In the genomic region with DNA sequence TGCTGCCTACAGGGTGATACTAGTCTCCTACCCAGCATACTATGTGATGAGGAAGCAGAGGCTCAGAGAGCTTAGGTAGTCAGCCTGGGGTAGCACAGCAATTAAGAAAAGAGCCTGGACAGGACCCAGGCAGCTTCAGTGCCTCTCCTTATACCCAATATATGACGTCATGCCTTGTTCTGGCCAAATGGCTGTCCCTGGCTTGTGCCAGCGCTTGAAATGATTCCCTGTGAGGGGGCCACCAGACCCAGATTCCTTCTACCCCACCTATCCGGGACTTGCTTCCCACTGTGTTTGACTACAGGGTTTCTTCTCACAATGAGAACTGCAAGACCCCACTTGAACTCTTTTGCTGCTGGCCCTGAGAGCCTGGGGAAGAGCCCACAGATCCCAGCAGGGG, we compare ENCODE assay signal across 9 mouse cellular contexts. TPM values are rescaled to one million over a fixed set of nuclear protein-coding genes. Genes with fewer than 3 reads are reported as not detected.
DNase-seq lines count a peak whose midpoint lies in the region; ATAC-seq lines count a peak whose summit lies in the region.
"Had no signal": no experiment of that assay in that cellular context is flagged by ENCODE, and none has a peak within 500 bp of the region (broad histone marks: within the 10 kb centered on the region; RNA-seq: fewer than 3 reads in every experiment).

No protein-coding gene starts in this region.

- 23% methylated on average over 3 of the region's 3 CpGs for WGBS in heart, embryonic 12.5 days
- WGBS in forebrain, embryonic 12.5 days: 3% methylated on average over 3 of the region's 3 CpGs
- WGBS in limb, embryonic 15.5 days: 9% methylated on average over 3 of the region's 3 CpGs

- H3K27ac ChIP-seq in heart, embryonic 12.5 days (ENCODE audit: poor library complexity, severe bottlenecking): peak overlapping the region; percentile 74
- peak overlapping the region; percentile 94 for H3K27ac ChIP-seq in forebrain, embryonic 12.5 days
- peak overlapping the region; percentile 91 for H3K27ac ChIP-seq in limb, embryonic 15.5 days
- H3K27ac ChIP-seq: liver, embryonic 14.5 days had no signal

- H3K9me3 ChIP-seq in heart, embryonic 12.5 days (replicated peaks): no peaks in the 10 kb centered on the region
- H3K9me3 ChIP-seq in forebrain, embryonic 12.5 days: no peaks in the 10 kb centered on the region
- H3K9me3 ChIP-seq in limb, embryonic 15.5 days: no peaks in the 10 kb centered on the region

- peaks cover 35% of the 10 kb centered on the region for H3K4me1 ChIP-seq in heart, embryonic 12.5 days (replicated peaks)
- H3K4me1 ChIP-seq in forebrain, embryonic 12.5 days: peaks cover 37% of the 10 kb centered on the region
- peaks cover 30% of the 10 kb centered on the region for H3K4me1 ChIP-seq in limb, embryonic 15.5 days

- H3K27me3 ChIP-seq in heart, embryonic 12.5 days (replicated peaks): no peaks in the 10 kb centered on the region
- peaks cover 8% of the 10 kb centered on the region; the same call in 1 of the 2 replicates for H3K27me3 ChIP-seq in forebrain, embryonic 12.5 days
- H3K27me3 ChIP-seq in limb, embryonic 15.5 days: no peaks in the 10 kb centered on the region

- H3K4me2 ChIP-seq in heart, embryonic 12.5 days: peak overlapping the region; percentile 52
- H3K4me2 ChIP-seq in forebrain, embryonic 12.5 days: peak overlapping the region; percentile 47
- no peak overlapping the region for H3K4me2 ChIP-seq in limb, embryonic 15.5 days

- H3K4me3 ChIP-seq in heart, embryonic 12.5 days: no peak overlapping the region
- H3K4me3 ChIP-seq in forebrain, embryonic 12.5 days (replicated peaks): no peak overlapping the region
- no peak overlapping the region for H3K4me3 ChIP-seq in limb, embryonic 15.5 days

- ATAC-seq in heart, embryonic 12.5 days (ENCODE audit: insufficient number of reproducible peaks, low FRiP score): 0 out of 2 replicates have a peak, but pooled peaks have one; percentile 10
- ATAC-seq in forebrain, embryonic 12.5 days (ENCODE audit: low FRiP score): peak; percentile 60
- ATAC-seq in limb, embryonic 15.5 days (ENCODE audit: insufficient number of reproducible peaks, low FRiP score, low TSS enrichment, low read depth): no peak
- ATAC-seq in megakaryocyte progenitor cell, adult 5-6 weeks (replicated peaks; ENCODE audit: poor library complexity): no peak

- H3K36me3 ChIP-seq in heart, embryonic 12.5 days: no peaks in the 10 kb centered on the region
- H3K36me3 ChIP-seq in forebrain, embryonic 12.5 days (replicated peaks): no peaks in the 10 kb centered on the region
- H3K36me3 ChIP-seq in limb, embryonic 15.5 days: no peaks in the 10 kb centered on the region

- peak overlapping the region; percentile 44; the same call in 1 of the 2 replicates for H3K9ac ChIP-seq in heart, embryonic 12.5 days
- peak overlapping the region; percentile 9; the same call in 1 of the 2 replicates for H3K9ac ChIP-seq in forebrain, embryonic 12.5 days
- H3K9ac ChIP-seq in limb, embryonic 15.5 days: no peak overlapping the region
- H3K9ac ChIP-seq: liver, embryonic 14.5 days had no signal

- DNase-seq in heart, adult 18-20 months: no peak
- peak; percentile 43 for DNase-seq in ES-CJ7 (ENCODE audit: low read depth, low spot score)
- DNase-seq in frontal cortex, postnatal 14 days (ENCODE audit: low spot score in 2 of 2): no peak
- no peak for DNase-seq in adrenal gland, adult 8-10 months

RNA-seq across cellular contexts. Expression of a gene that starts 27.8 kb away (rescaled TPM):
- polyA plus RNA-seq in heart, embryonic 12.5 days (2016; fragmentation: Nextera tagmentation; extraction: Ambion mirVana): 107 TPM in 2 replicates
- 10 to 100 TPM; 19.5 to 22.9 TPM for total RNA-seq in heart, adult 18-20 months (2021)
- 21.4 and 24.0 TPM in 2 replicates for polyA plus RNA-seq in forebrain, embryonic 12.5 days (2016; fragmentation: Nextera tagmentation; extraction: Ambion mirVana)
- 105 and 121 TPM in 2 replicates for polyA plus RNA-seq in limb, embryonic 15.5 days (2015; fragmentation: Nextera tagmentation; extraction: Ambion mirVana)
- 8.4 and 10.1 TPM in 2 replicates for total RNA-seq in megakaryocyte progenitor cell, adult 5-6 weeks (2015)
- total RNA-seq in megakaryocyte progenitor cell, adult 5-6 weeks (2017): 15.4 and 15.7 TPM in 2 replicates
- total RNA-seq in adrenal gland, adult 8-10 months (2022): 100 to 1,000 TPM in 2 of 4 experiments, 10 to 100 TPM in 2; 35.2 to 174 (median 104) TPM

RNA-seq across cellular contexts. Expression of a gene that starts 33.2 kb away (rescaled TPM):
- polyA plus RNA-seq in heart, embryonic 12.5 days (2016; fragmentation: Nextera tagmentation; extraction: Ambion mirVana): 0.22 and 0.31 TPM in 2 replicates
- total RNA-seq in heart, adult 18-20 months (2021): not detected
- polyA plus RNA-seq in forebrain, embryonic 12.5 days (2016; fragmentation: Nextera tagmentation; extraction: Ambion mirVana): not detected in 2 replicates
- not detected in 2 replicates for polyA plus RNA-seq in limb, embryonic 15.5 days (2015; fragmentation: Nextera tagmentation; extraction: Ambion mirVana)
- not detected in 2 replicates for total RNA-seq in megakaryocyte progenitor cell, adult 5-6 weeks (2015)
- total RNA-seq in megakaryocyte progenitor cell, adult 5-6 weeks (2017): not detected in 2 replicates
- total RNA-seq in adrenal gland, adult 8-10 months (2022): not detected

RNA-seq across cellular contexts. Expression of a gene that starts 59.2 kb away (rescaled TPM):
- 1.0 and 1.3 TPM in 2 replicates for polyA plus RNA-seq in heart, embryonic 12.5 days (2016; fragmentation: Nextera tagmentation; extraction: Ambion mirVana)
- total RNA-seq in heart, adult 18-20 months (2021): under 1 TPM; 0.74 to 0.87 TPM
- polyA plus RNA-seq in forebrain, embryonic 12.5 days (2016; fragmentation: Nextera tagmentation; extraction: Ambion mirVana): 2.0 and 2.4 TPM in 2 replicates
- 1.1 and 1.7 TPM in 2 replicates for polyA plus RNA-seq in limb, embryonic 15.5 days (2015; fragmentation: Nextera tagmentation; extraction: Ambion mirVana)
- total RNA-seq in megakaryocyte progenitor cell, adult 5-6 weeks (2015): 0.67 and 0.95 TPM in 2 replicates
- total RNA-seq in megakaryocyte progenitor cell, adult 5-6 weeks (2017): not detected in 2 replicates
- 1 to 10 TPM; 5.8 to 7.5 (median 6.2) TPM for total RNA-seq in adrenal gland, adult 8-10 months (2022)

Comparison
In these comparisons a context has a peak if more than half of its experiments do, and no peak if none do; other contexts are left out.
1. ATAC-seq: peak in heart, embryonic 12.5 days (single experiment) and forebrain, embryonic 12.5 days (single experiment); none in limb, embryonic 15.5 days (single experiment) and megakaryocyte progenitor cell, adult 5-6 weeks (single experiment).
2. Peak in every context shown above with its lines, with median percentiles within 50 percentile points of each other: H3K27ac ChIP-seq.